Mouse (Mus musculus) olfactory bulb, adult 2 months (tissue): ENCODE measurements around the gene Fsip1.

Experiments used
- CTCF ChIP-seq: fragments of 200-500 bp; IDR thresholded peaks from 2 replicates; pipeline ENCODE4 v1.5.1; 2012; ENCODE audit warnings: low read depth, mild to moderate bottlenecking, low read length, moderate library complexity; ENCODE audit not compliant: insufficient read depth
- POLR2A ChIP-seq: fragments of 200-500 bp; IDR thresholded peaks from 2 replicates; pipeline ENCODE4 v1.6.1; 2012; ENCODE audit warnings: mild to moderate bottlenecking, low read depth, low read length, moderate library complexity; ENCODE audit not compliant: insufficient read depth

DNA sequence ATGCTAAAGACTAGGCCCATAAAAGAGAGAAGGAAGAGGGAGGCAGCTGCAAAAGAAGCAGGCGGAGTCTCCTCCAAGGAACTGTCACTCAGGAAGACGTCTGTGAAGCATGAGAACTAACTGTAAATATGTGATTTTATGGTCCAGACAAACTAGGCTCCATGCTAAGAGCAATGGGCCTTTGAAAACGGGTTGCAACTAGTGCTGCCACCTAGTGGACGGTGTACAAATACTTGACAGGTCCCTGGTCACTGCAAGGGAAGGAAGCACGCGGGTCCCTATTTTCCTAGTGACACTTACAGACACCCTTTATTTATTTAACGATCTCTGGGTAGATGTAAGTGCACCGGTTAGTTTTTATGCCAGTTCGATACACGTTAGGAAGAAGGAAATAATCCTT is 10.9 kb downstream of the Fsip1 start:
- TF ChIP-seq CTCF (no peak), POLR2A (no peak)
